Mouse (Mus musculus) MEL (cell line): ENCODE measurements around the gene Myrf. TPM values are rescaled to one million over a fixed set of nuclear protein-coding genes. Genes with fewer than 3 reads are reported as not detected.

Experiments
- DNase-seq: peaks from one replicate; pipeline ENCODE4 v3.0.0; 2011; ENCODE audit warnings: low read depth, low spot score
- H3K27ac ChIP-seq: 2 replicates; pipeline ENCODE4 v1.5.1; 2012; ENCODE audit warnings: low read depth, mild to moderate bottlenecking, control low read depth, low read length, moderate library complexity; ENCODE audit not compliant: control insufficient read depth
- H3K27me3 ChIP-seq, 2 experiments: fragments of 150-350 bp in 1 of 2; sonication (generic) in 1 of 2; 2 replicates each; pipeline ENCODE4 v1.6.1; 2012; ENCODE audit warnings: low read length in 2 of 2, mild to moderate bottlenecking in 2 of 2, improper control_type of control experiment in 1 of 2, moderate library complexity in 1 of 2; ENCODE audit not compliant: insufficient read depth in 2 of 2, control insufficient read depth in 1 of 2
- H3K36me3 ChIP-seq, 2 experiments: 2 replicates each; pipeline ENCODE4 v1.6.1; 2012 to 2014; ENCODE audit warnings: low read length in 2 of 2, improper control_type of control experiment in 1 of 2, inconsistent platforms in 1 of 2, mild to moderate bottlenecking in 1 of 2; ENCODE audit not compliant: insufficient read depth in 2 of 2, control insufficient read depth in 1 of 2
- H3K4me1 ChIP-seq, 2 experiments: fragments of 150-350 bp in 1 of 2; sonication (generic) in 1 of 2; 2 replicates each; pipeline ENCODE4 v1.6.1; 2012; ENCODE audit warnings: low read length in 2 of 2, improper control_type of control experiment in 1 of 2, mild to moderate bottlenecking in 1 of 2; ENCODE audit not compliant: insufficient read depth in 2 of 2, control insufficient read depth in 1 of 2
- H3K4me3 ChIP-seq, 2 experiments: fragments of 150-350 bp in 1 of 2; sonication (generic) in 1 of 2; 2 replicates each; pipeline ENCODE4 v1.5.1; 2012; ENCODE audit warnings: low read depth in 2 of 2, low read length in 2 of 2, mild to moderate bottlenecking in 2 of 2, moderate library complexity in 2 of 2, control low read depth in 1 of 2, improper control_type of control experiment in 1 of 2; ENCODE audit not compliant: control insufficient read depth in 1 of 2, insufficient read depth in 1 of 2
- H3K79me2 ChIP-seq: 2 replicates; pipeline ENCODE4 v1.6.1; 2012; ENCODE audit warnings: mild to moderate bottlenecking, low read length, moderate library complexity; ENCODE audit not compliant: control insufficient read depth, poor library complexity, insufficient read depth
- H3K9ac ChIP-seq: 2 replicates; pipeline ENCODE4 v1.6.1; 2012; ENCODE audit warnings: low read depth, mild to moderate bottlenecking, control low read depth, low read length, moderate library complexity; ENCODE audit not compliant: control insufficient read depth, poor library complexity, severe bottlenecking
- H3K9me3 ChIP-seq: fragments of 150-350 bp; sonication (generic); replicated peaks from 2 replicates; pipeline ENCODE4 v1.6.1; 2012; ENCODE audit warnings: mild to moderate bottlenecking, low read length, improper control_type of control experiment, moderate library complexity; ENCODE audit not compliant: insufficient read depth
- CHD1 ChIP-seq: IDR thresholded peaks from 2 replicates; pipeline ENCODE4 v1.6.1; 2012; ENCODE audit warnings: low read depth, mild to moderate bottlenecking, inconsistent platforms, low read length, improper control_type of control experiment
- CTCF ChIP-seq, 3 experiments: IDR thresholded peaks in 2 of 3; conservative IDR thresholded peaks in 1 of 3; 2 replicates each; pipeline ENCODE4 v1.5.1; 2011 to 2012; ENCODE audit warnings: low read length in 3 of 3, low read depth in 2 of 3, mild to moderate bottlenecking in 2 of 3, improper control_type of control experiment in 1 of 3, inconsistent platforms in 1 of 3, mixed read lengths in 1 of 3, moderate library complexity in 1 of 3; ENCODE audit not compliant: control insufficient read depth in 1 of 3, insufficient read depth in 1 of 3, poor library complexity in 1 of 3, severe bottlenecking in 1 of 3
- ELF1 ChIP-seq: IDR thresholded peaks from 2 replicates; pipeline ENCODE4 v1.6.1; 2014; ENCODE audit warnings: low read depth, mild to moderate bottlenecking, inconsistent platforms, low read length, improper control_type of control experiment, moderate library complexity
- EP300 ChIP-seq, 2 experiments: IDR thresholded peaks; 2 replicates each; pipeline ENCODE4 v1.6.1; 2011; ENCODE audit warnings: improper control_type of control experiment in 2 of 2, low read length in 2 of 2, low read depth in 1 of 2, mild to moderate bottlenecking in 1 of 2
- ETS1 ChIP-seq: IDR thresholded peaks from 2 replicates; pipeline ENCODE4 v1.6.1; 2012; ENCODE audit warnings: low read depth, mild to moderate bottlenecking, inconsistent platforms, low read length, improper control_type of control experiment, moderate library complexity
- GABPA ChIP-seq: IDR thresholded peaks from 2 replicates; pipeline ENCODE4 v1.6.1; 2012; ENCODE audit warnings: low read depth, mild to moderate bottlenecking, inconsistent platforms, low read length, improper control_type of control experiment, moderate library complexity
- GATA1 ChIP-seq: IDR thresholded peaks from 2 replicates; pipeline ENCODE4 v1.6.1; 2011; ENCODE audit warnings: low read depth, low read length, improper control_type of control experiment
- HCFC1 ChIP-seq: IDR thresholded peaks from 2 replicates; pipeline ENCODE4 v1.6.1; 2012; ENCODE audit warnings: low read depth, mild to moderate bottlenecking, inconsistent platforms, low read length, improper control_type of control experiment, moderate library complexity
- JUND ChIP-seq: IDR thresholded peaks from 2 replicates; pipeline ENCODE4 v1.6.1; 2011; ENCODE audit warnings: low read depth, mild to moderate bottlenecking, improper control_type of control experiment, low read length
- MAZ ChIP-seq: IDR thresholded peaks from 2 replicates; pipeline ENCODE4 v1.6.1; 2012; ENCODE audit warnings: low read depth, mild to moderate bottlenecking, inconsistent platforms, low read length, improper control_type of control experiment
- MEF2A ChIP-seq: IDR thresholded peaks from 2 replicates; pipeline ENCODE4 v1.6.1; 2014; ENCODE audit warnings: low read depth, mild to moderate bottlenecking, inconsistent platforms, low read length, improper control_type of control experiment; ENCODE audit not compliant: poor library complexity, insufficient replicate concordance, severe bottlenecking; ENCODE audit errors: extremely low read depth
- MXI1 ChIP-seq: IDR thresholded peaks from 2 replicates; pipeline ENCODE4 v1.6.1; 2011; ENCODE audit warnings: mild to moderate bottlenecking, low read depth, low read length, improper control_type of control experiment
- MYB ChIP-seq: IDR thresholded peaks from 2 replicates; pipeline ENCODE4 v1.6.1; 2011; ENCODE audit warnings: mild to moderate bottlenecking, low read depth, low read length, improper control_type of control experiment
- NELFE ChIP-seq: IDR thresholded peaks from 2 replicates; pipeline ENCODE4 v1.6.1; 2011; ENCODE audit warnings: low read depth, low read length, improper control_type of control experiment
- POLR2A ChIP-seq, 2 experiments: IDR thresholded peaks; 2 replicates each; pipeline ENCODE4 v1.6.1; 2011 to 2012; ENCODE audit warnings: low read length in 2 of 2, mild to moderate bottlenecking in 2 of 2, control low read depth in 1 of 2, improper control_type of control experiment in 1 of 2, low read depth in 1 of 2, moderate library complexity in 1 of 2; ENCODE audit not compliant: control insufficient read depth in 1 of 2, insufficient read depth in 1 of 2, poor library complexity in 1 of 2
- POLR2AphosphoS2 ChIP-seq: IDR thresholded peaks from 2 replicates; pipeline ENCODE4 v1.6.1; 2011; ENCODE audit warnings: low read length, improper control_type of control experiment
- RAD21 ChIP-seq: IDR thresholded peaks from 2 replicates; pipeline ENCODE4 v1.6.1; 2011; ENCODE audit warnings: mild to moderate bottlenecking, low read depth, low read length, improper control_type of control experiment
- RCOR1 ChIP-seq: IDR thresholded peaks from 2 replicates; pipeline ENCODE4 v1.6.1; 2012; ENCODE audit warnings: low read depth, mild to moderate bottlenecking, inconsistent platforms, low read length, improper control_type of control experiment
- SMC3 ChIP-seq: IDR thresholded peaks from 2 replicates; pipeline ENCODE4 v1.6.1; 2011; ENCODE audit warnings: low read depth, low read length, improper control_type of control experiment
- TBP ChIP-seq: IDR thresholded peaks from 2 replicates; pipeline ENCODE4 v1.8.0; 2011; ENCODE audit warnings: low read depth, low read length, improper control_type of control experiment
- UBTF ChIP-seq: IDR thresholded peaks from 2 replicates; pipeline ENCODE4 v1.6.1; 2012; ENCODE audit warnings: low read depth, mild to moderate bottlenecking, inconsistent platforms, low read length, improper control_type of control experiment, moderate library complexity, borderline replicate concordance; ENCODE audit not compliant: insufficient read depth
- USF1 ChIP-seq: IDR thresholded peaks from 2 replicates; pipeline ENCODE4 v1.6.1; 2014; ENCODE audit warnings: low read depth, mild to moderate bottlenecking, inconsistent platforms, low read length, improper control_type of control experiment, moderate library complexity
- ZC3H11A ChIP-seq: IDR thresholded peaks from 2 replicates; pipeline ENCODE4 v1.6.1; 2012; ENCODE audit warnings: low read depth, mild to moderate bottlenecking, inconsistent platforms, low read length, improper control_type of control experiment
- ZKSCAN1 ChIP-seq: IDR thresholded peaks from 2 replicates; pipeline ENCODE4 v1.6.1; 2012; ENCODE audit warnings: low read depth, mild to moderate bottlenecking, inconsistent platforms, low read length, improper control_type of control experiment, moderate library complexity
- polyA plus RNA-seq, 2 experiments: library from polyadenylated mRNA; stranded (reverse) in 1 of 2; unstranded in 1 of 2; fragments of >175 nt in 1 of 2; fragments of >200 nt in 1 of 2; gene quantifications; 2 replicates each; pipeline versions ENCODE4 v1.2.1 to v1.2.4; 2012; ENCODE audit warnings: low replicate concordance in 2 of 2, low read depth in 1 of 2; ENCODE audit not compliant: insufficient read length in 2 of 2, insufficient read depth in 1 of 2, missing spikeins in 1 of 2
- total RNA-seq: library from RNA; depleted of rRNA; stranded (reverse); fragments of 300-350 nt; gene quantifications from 2 replicates; pipeline ENCODE4 v1.2.3, GENCODE M21; 2012

Gene Myrf
- total and polyA plus RNA-seq, 3 experiments = 0.23 to 2.7 TPM; not detected in 1

DNA sequence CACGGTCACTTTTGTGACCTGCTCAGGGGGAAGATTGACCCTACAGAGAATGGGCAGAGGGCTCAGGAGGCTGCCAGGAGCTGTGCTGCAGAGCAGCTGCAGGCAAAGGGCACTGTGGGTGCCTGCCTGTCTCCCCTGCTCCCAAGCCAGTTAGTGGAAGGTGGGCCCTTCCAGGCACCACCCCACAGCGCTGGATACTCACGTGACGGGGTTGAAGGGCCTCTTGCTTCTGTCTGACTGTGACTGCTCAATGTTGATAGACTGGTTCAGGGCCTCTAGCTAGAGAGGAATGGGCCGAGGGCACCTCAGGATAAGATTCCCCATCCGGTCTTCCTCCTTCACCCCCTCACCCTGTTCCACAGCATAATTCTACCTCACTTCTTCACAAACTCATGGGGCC, 21.0 kb downstream of the Myrf start:
- Histone ChIP-seq H3K9ac (no peak overlapping the region), H3K4me1 (peaks cover 0 to 3% of the 10 kb centered on the region in 2 experiments; a peak in 1 of 4 replicates), H3K36me3 (no peaks in the 10 kb centered on the region), H3K27me3 (no peaks in the 10 kb centered on the region), H3K79me2 (no peaks in the 10 kb centered on the region), H3K27ac (no peak overlapping the region), H3K9me3 (no peaks in the 10 kb centered on the region), H3K4me3 (no peak overlapping the region)
- DNase-seq = no peak
- TF ChIP-seq ELF1 (no peak), POLR2A (IDR thresholded peaks at IDR 0.05; ENCODE audit: control insufficient read depth in 1 of 2, insufficient read depth in 1 of 2, low read depth in 1 of 2, low read length in 2 of 2, poor library complexity in 1 of 2) (no peak), USF1 (no peak), MXI1 (no peak), GABPA (no peak)

DNA sequence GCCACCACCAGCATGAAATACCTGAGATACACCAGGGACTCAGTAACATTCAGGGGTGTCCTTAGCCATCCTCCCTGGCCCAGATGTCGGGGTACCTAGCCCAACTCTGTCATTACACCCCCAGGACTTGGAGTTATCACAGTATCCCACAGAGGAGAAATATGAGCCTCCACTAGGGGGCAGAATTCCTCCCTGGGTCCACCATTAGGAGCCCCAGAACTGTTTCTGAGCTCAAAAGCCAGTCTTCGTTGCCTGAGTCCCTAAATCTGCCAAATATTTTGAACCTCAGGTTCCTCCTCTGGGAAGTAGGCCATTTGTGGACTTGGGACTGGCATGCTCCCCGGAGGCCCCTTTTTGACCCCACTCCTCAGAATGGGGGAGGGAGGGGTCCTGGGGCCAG, 21.4 kb downstream of the Myrf start:
- Histone ChIP-seq H3K27ac (no peak overlapping the region), H3K4me1 (peaks cover 0 to 3% of the 10 kb centered on the region in 2 experiments; a peak in 1 of 4 replicates), H3K9me3 (no peaks in the 10 kb centered on the region), H3K4me3 (no peak overlapping the region), H3K9ac (no peak overlapping the region), H3K36me3 (no peaks in the 10 kb centered on the region), H3K27me3 (no peaks in the 10 kb centered on the region), H3K79me2 (no peaks in the 10 kb centered on the region)
- TF ChIP-seq SMC3 = peak; percentile 33
- TF ChIP-seq TBP = no peak
- no peak for TF ChIP-seq POLR2AphosphoS2
- TF ChIP-seq ZKSCAN1 = no peak
- peak; percentile 26 for TF ChIP-seq RAD21
- no peak for TF ChIP-seq CHD1
- TF ChIP-seq CTCF (IDR thresholded peaks at IDR 0.05 in 2 of 3, conservative IDR thresholded peaks at IDR 0.05 in 1 of 3; ENCODE audit: control insufficient read depth in 1 of 3, insufficient read depth in 1 of 3, low read depth in 2 of 3, low read length in 3 of 3, poor library complexity in 1 of 3, severe bottlenecking in 1 of 3) = peak; percentile 69 to 89 (median 72)
- peak; percentile 69 for DNase-seq

DNA sequence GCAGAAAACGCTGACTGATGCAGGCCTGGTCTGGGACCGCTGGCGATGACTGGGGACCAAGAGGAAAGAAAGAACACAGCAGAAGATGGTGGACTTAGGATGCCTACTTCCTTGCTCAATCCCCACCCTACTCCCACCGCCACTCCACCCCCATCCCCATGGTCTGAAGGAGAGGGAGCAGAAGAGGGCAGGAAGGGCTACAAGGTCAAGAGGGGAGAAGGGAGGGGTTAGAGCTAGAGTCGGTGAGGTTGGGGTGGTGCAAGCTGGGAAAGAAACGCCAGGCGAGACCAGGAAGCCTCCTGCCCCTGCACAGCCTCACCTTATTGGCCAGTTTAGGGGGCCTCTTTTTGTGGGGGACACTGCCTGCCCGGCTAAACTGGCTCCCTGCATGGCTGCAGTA, 24.4 kb downstream of the Myrf start:
- TF ChIP-seq MAZ (no peak), TBP (no peak), RCOR1 (no peak), GATA1 (no peak), MYB (no peak), ZC3H11A (no peak), GABPA (no peak), ETS1 (no peak), UBTF (no peak), NELFE (no peak), MEF2A (no peak), JUND (no peak), SMC3 (no peak), EP300 (IDR thresholded peaks at IDR 0.05; ENCODE audit: low read depth in 1 of 2, low read length in 2 of 2) (no peak), USF1 (no peak), HCFC1 (no peak)
- Histone ChIP-seq H3K9ac (no peak overlapping the region), H3K9me3 (no peaks in the 10 kb centered on the region), H3K4me1 (no peaks in the 10 kb centered on the region), H3K36me3 (no peaks in the 10 kb centered on the region), H3K27ac (no peak overlapping the region), H3K79me2 (no peaks in the 10 kb centered on the region), H3K4me3 (no peak overlapping the region), H3K27me3 (no peaks in the 10 kb centered on the region)
- no peak for DNase-seq
